Mouse (Mus musculus) kidney, postnatal 25 days (tissue): ENCODE results near the gene Kcnh7.

ENCODE experiments used
- DNase-seq, 2 experiments: peaks; one replicate each; pipeline ENCODE4 v3.0.0; 2021; ENCODE audit warnings: mixed read lengths in 2 of 2

Kcnh7 gene

DNA sequence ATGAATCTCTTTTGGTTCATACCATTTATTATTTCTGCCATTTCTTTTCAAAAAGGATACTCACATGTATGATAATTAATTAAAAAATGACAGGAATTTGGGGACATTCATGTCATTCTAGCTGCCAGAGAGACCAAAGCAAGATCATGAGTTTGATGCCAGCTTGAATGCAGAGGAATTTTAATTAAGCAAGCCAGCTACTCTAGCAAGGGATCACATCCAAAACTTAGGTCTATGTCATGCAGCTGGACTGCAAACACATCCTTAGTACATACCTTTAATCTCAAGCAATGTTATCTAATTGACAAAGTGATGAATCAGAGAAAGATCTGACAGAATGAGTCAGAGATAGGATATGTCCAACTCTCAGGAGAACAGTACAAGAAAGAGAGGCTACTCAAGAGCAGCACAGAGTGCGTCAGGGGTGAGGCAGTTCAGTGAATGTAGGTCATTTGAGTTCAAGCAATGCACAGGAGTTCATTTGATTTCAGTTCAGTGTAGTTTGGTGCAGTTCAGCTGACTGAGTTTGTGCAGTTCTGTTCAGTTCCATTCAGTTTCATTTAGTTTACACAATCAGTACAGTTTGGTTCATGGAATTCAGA, 248.7 kb downstream of the Kcnh7 start:
- no peak for DNase-seq

DNA sequence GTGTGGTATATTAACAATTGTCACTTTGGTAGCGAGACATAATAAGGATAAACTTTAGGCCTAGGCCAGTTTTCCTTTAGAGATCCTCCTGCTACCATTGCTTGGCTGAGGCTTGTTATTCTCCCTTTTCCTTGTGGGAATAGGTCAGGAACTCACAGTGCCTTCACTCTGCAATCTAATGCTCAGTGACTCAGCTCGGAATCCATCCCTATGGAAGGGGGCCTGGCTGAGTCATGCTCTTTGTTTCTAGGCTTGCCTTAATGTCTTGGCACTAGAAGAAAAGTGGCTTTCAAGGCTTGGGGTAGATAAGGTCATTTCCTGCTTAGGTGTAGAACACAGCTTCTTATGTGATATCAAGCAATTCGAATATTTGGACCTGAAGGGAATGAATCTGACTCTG, 255.6 kb downstream of the Kcnh7 start:
- no peak for DNase-seq

DNA sequence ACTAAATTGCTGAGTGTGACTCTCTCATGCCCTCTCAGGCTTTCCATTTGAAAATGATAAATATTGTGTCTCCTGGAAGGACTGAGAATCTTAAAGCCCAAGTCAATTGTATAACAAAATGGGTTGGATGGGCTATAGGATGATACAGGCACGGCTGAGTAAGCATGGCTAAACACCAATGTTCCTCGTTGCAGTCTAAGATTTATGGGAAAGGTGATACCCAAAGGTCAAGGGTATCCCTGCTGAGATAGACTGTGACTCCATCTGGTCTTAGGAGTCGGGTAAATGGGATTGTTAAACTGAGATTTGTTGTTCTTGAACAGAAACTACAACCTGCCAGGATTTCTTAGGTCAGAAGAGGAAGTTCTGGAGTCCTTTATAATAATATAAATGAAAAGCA, 256.0 kb downstream of the Kcnh7 start:
- DNase-seq, result no peak

DNA sequence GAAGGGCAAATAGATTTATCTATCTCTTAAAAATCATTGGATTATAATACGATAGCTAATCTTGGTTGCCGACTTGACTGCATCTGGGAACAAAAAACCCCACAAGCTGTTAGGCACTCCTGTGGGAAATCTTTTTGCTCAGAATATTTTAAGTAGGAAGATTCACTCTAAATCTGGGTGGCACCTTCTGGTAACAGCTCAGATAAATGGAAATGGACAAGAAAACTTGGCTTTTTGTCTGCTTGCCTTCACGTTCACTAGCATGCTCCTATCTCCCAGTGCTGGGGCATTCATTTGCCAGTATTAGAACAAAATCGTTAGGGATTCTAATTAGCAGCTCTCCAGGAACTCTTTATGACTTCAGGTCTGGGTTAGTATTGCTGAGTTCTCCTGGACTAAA, 260.3 kb downstream of the Kcnh7 start:
- DNase-seq, result no peak

DNA sequence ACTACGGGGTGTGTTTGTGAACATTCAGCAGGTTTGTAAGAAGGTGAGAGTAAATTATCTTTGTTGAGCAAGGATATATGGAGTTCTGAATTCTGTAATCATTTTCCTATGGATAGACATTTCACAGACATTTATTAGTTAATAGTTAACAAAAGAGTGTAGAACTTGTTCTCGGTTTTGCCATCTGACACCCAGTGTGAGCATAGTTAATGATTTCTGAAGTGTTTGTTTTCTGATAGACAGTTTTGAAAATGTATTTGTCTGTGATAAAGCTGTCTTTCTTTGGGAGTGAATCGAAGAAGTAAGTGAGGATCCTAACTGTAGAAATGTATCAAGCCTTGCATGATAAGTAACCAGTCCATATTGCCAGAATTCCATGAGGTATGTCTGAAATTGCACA, 276.4 kb downstream of the Kcnh7 start:
- no peak for DNase-seq

DNA sequence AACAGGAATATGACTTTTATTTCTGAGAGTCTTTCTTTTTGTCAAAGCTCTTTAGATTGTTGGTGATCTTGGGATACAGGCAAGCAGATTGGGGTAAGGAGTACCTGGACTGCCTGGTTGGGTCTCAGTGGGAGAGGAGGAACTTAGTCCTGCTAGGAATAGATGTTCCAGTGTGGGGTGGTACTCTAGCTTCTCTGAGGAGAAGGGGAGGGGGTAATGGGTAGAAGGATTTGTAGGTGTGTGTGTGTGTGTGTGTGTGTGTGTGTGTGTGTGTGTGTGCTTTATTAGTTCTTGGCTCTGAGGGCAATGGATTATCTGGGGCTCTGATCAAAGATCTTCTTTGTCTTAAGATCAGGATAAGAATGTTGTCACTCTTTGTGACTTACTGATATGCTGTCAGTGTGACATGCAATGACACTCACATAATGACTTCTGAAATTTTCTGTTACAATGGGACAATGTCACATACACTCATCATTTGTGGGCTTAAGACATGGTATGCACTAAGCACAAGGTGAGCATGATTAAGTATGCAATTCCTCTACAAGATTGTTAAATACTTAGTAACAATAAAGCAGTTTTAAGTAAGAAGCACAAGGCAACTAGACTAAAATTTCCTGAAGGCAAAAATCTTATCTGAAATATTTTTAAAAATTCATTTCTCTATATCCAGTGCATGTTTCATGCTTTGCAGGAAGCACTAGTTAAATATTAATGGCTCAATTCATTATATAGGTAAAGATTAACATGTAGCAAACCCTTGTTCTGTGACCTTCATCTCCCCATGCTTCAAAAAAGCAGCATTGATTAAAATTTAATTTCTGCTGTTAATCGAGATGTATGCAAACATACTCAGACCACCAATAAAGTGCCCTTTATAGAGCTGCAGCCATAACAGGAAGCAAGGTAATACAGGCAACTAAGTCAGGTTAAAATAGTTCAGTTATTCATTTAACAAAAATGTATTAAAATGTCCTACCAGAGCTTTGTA, 281.4 kb downstream of the Kcnh7 start:
- no peak for DNase-seq

DNA sequence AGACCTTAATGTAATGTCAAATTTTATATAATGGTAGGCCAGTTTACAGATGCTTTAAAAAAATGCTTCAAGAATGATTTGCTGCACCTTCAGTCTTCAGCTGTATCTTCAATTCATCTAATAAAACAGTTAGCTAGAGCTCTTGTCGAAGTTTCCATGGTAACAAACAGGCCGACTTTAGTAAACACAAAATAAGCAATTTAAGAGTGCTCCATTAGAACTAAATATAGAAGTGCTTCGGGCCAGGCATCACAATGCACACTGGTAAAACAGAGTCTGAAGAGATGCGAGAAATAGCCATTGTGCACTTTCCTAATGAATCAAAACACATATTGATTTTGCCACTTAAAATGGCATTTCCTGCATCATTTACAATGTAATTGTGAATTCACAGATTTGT, 305.3 kb downstream of the Kcnh7 start:
- DNase-seq, result no peak

DNA sequence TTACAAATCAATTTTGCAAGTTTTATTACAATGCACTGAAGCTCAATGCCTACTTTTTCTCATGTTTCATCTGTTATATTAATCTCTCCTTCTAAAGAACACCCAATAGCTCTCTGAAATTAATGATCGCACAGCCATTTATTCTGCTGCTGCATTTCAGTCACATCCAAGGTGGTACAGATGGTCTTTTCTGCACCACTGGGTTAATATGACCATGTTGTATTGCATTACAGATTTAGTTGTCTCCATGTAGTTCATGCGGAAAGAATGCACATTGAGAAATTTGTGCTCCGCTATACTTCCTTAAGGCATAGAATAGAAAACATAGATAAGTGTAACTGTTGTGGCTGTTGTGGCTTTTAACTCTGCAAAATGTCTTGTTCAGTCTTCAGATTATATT, 328.7 kb downstream of the Kcnh7 start:
- DNase-seq, result no peak

DNA sequence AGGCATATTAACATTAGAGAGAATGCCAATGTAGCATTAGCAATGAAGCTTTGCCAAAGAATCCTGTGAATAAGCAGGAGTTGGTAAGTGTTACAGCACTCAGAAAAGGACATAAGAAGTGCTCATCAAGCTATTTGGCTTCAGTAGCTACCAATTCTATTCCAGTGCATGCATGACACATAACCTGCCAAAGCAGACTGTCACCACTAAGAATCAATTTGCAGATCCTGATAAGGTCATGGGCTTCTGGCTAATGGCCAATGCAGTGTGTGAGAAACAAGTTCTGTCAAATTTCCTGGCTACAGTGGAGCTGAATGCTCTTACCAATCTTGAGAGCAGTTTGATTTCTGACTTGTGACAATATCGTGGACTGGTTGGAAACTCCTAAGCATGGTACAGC, 341.5 kb downstream of the Kcnh7 start:
- no peak for DNase-seq

DNA sequence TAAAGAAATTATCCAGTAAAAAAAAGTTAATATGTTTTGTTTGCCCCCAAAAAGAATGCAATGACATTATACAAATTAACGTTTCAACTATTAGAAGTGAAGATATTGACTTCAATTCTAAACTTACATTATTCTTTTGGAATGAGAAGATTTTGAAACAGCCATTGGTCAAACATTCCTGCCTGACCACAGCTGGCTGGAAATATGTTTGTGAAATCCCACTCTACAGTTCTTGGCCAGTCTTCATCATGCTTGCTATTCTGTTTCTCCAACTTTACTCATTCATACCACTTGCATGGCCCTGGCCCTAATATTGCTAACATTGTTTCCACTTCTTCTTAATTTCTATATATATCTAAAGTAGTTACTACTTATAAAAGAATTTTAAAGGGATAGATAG, 349.8 kb downstream of the Kcnh7 start:
- no peak for DNase-seq

DNA sequence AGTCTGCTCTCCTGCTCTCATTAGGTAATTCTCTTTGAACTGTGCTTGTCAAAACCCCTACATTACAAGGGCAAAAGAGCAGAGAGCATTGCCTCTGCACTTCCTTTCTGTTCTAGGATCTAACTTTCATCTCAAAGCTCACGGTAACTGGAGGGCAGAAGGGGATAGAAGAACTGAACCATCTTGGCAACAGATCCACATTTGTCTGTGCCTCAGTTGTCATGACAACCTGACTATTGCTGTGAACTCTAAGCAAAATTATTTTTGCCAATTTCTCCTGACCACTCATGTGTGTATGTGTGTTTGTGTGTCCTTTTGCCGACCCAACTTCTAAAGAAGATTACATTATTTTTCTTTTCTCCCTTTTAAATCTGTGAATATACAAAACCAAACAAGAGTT, 364.9 kb downstream of the Kcnh7 start:
- DNase-seq, result no peak

DNA sequence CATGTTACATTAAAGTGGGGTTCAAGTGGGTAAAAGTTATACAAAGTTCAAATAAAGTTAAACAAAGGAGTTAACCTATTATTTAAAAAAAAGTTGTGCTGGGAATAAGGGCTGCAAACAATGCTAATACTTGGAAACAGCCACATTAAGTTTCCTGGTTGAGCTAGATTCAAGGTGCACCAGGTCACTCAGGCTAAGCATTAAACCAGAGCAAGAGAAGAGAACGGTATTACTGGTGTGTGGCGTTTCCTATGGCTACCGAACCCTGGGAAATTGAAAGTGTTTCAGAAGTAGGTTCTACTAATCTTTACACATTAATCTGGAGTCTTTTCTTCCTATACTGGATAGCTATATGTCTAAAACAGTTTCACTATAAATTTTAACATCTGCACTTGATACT, 368.1 kb downstream of the Kcnh7 start:
- DNase-seq, result peak; percentile 26 to 39

DNA sequence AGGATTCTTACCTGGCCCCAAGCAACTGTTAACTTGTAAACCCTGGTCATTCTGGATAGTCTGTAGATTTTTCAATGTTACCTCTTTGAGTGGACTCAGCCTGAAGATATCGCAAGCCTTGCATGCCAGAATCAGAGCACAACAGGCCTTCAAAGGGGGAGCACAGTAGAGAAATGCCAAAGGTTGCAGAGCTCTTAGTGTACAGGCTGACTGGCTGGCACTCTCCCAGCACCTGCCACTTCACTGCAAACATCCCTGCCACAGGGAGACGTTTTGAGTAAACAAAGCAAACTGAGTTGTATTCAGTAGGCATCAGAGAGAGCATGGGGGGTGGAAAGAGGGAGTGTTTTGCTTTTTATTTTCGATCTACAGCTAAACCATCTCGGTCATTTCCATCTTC, 375.3 kb downstream of the Kcnh7 start:
- peak; percentile 40 to 43 for DNase-seq

DNA sequence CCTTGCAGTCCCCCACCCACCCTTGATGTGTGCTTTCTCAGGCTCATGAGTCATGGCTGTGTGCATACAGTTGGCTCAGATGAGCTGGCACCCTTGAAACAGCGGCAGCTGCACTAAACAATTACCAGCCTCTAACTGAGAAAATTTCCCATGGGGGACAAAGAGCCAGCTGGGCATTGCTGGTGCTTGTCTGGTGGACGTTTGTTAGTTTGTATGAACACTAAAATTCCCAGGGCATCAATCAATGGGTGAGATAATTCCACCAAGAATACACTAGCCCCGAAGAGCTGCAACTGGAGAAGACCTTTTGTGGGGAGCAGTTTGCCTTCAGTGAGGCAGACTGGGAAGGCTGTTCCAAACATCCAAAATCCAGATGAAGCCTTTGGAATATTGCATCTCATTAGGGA, 376.6 kb downstream of the Kcnh7 start:
- no peak for DNase-seq

DNA sequence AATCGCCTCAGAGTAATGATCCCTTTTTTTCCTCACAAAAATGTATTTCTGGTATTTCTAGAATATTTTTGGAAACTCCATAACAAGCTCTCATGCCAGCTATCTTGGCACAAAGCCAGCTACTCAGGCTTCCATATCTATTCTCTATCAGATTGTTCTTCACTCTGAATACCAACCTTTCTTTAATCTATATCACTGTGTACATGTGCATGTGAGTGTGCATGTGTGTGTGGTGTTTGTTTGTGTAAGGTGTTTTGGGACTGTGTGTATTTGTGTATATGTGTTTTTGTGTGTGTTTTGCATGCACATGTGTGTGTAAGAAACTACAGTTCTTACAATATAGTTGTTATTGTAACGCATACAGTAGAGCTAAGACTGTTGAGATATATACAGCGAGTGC, 377.2 kb downstream of the Kcnh7 start:
- no peak for DNase-seq

DNA sequence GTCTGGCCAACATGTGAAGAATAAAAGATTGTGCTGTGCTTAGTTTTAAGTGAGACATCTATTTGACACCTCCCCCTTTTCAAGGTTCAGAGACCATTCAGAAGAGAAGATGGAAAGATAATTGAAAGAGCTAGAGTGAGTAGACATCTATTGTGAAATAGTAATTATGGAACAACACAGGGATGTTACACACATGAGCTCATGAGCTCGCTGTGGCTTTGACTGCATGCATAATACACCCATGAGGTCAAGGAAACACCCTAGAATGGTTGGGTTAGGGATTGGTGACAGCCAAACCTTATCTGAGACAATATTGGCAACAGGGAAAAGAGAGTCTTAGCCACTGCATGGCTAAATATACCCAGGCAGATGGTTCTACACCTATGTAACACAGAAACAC, 380.1 kb downstream of the Kcnh7 start:
- no peak for DNase-seq

DNA sequence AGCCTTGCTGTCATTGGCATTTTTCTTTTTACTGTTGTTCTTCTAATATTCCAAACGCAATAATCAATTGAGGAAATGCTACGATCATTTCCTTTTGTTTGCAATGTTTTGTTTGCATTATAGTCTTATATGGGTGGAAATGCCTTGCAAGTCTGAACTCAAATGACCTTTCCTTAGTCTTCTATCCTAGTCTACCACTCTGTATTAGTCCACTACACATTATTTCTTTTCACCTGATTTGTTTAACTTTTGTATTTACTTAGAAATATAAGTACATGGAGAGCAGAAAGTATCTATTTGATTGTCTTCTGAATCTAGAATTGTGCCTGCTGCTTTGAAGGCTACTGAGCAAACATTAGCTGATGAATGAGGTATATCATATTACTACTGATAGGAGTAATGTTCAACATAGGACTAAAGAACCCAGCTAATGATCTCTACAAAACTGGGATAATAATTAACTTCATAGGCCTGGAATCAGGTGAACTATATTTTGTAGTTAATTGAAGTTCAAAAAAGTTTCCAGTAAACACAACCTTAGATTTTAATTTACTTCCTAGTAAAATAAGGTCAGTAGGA, 399.5 kb downstream of the Kcnh7 start:
- DNase-seq, result no peak

DNA sequence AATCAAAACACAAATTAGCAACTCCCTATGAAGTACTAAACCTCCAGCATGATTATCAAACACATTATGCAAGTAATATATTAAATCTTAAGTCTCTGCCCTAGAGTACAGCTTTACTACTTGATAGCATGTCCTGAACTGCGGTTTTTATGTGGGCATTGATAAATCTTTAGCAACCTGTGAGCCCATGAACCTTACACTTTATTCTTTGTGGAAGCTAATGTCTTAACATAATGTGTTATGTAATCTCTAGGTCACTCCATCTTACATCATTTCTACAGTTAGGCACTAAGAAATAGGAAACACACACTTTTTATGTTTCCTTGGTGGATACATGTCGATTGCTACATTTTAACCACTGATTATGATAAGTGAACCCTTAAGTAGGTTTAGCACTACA, 437.8 kb downstream of the Kcnh7 start:
- DNase-seq, result no peak

DNA sequence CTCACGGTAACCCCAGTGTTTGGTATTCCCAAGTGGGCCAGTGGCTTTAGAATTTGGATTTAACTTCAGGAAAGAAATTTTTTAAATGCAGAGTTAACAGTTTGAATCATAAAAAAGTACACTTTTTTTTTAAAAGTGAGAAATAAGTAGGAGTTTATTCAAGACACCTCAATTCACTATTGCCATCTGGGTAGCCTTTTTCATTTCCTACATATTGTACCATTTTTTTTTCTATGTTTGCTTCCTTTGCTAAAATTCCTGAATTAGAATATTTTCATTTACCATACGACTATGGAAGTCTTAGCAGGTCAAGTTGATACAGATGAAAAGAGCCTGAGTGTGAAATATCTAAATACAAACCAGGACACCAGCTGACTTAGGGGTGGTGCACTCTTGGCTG, 441.0 kb downstream of the Kcnh7 start:
- DNase-seq, result no peak

DNA sequence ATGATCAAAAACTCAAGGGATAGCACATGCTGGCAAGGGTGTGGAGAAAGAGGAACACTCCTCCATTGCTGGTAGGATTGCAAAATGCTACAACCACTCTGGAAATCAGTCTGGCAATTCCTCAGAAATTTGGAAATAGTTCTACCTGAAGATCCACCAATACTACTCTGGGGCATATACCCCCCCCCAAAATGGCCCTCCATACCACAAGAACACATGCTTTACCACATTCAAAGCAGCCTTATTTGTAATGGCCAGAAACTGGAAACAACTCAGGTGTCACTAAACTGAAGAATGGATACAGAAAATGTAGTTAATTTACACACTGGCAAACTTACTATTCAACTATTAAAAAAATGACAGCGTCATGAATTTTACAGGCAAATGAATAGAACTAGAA, 453.4 kb downstream of the Kcnh7 start:
- DNase-seq, result no peak

DNA sequence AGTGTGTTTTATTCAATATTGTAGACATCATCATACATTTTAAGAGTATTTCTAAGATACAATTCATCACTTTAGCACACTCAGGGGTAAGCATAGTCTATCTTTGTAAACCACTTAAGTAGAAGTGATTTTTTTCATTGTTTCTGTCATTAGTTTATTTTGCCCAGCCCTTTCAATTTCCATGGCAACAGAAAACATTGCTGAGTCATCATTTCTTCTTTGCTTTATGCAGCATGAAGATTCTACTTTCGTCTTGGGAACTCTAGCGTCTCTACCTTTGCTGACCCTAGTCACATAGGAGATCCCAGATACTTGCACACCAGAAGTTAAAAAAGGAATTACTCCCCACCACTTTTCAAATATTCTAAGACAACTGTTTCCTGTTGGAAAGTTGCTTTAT, 456.4 kb downstream of the Kcnh7 start:
- no peak for DNase-seq

DNA sequence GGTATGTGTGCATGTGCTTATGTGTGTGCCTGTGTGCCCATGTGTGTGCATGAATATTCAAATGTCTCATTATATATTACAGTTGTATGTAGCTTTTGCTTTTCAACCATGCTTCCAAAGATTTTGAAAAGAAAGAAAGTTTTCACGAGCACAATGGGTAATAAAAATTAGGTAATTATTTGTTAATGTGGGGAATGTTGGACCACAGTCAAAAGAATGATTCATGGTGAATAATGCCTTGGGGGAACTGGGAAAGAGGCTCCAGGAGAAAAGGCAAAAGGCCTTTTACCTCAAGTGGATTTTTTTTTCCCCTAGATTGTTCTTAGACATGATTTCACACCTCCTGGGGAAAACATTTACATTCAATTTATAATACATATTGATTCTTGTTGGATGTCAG, 458.1 kb downstream of the Kcnh7 start:
- DNase-seq, result no peak

DNA sequence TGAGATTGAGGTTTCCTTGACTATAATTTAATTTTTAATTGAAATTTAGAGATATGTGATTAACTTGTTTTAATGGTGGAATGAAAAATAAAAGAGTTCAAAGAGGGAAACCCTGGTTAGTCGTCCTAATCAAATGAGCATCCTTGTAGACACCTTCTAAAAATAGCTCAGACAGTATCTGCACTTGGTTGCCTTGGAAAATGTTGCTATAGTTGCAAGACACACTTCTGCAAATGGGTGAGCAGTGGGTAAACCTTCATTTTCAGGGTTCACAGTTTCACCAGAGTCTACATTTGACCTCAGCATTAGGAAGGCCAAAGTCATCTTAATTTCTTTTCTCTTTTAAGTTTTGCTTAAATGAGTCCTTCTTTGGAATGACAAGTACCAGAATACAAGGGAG, 465.7 kb downstream of the Kcnh7 start:
- DNase-seq, result no peak

DNA sequence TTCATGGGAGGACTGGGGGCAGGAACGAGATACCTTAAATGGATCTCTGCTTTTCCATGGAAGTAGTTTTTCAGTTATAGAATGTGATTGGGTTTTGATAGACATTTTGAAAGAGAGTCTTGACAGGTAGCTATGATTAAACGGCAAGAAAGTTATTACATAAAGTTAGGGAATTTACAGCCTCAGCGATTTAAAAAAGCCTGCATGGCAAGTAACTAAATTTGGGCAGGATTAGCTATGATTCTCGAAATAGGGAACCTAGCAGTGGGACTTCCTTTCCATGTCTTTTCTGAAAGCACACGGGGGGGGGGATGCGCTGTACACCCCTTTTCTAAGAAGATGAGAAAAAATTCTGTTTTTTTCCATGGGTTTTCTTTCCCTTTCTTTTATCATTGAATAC, 466.8 kb downstream of the Kcnh7 start:
- DNase-seq, result no peak
